Mouse (Mus musculus) olfactory bulb, adult 2 months (tissue): Measurements from ENCODE around the gene Gpatch8. TPM values are rescaled to one million over a fixed set of nuclear protein-coding genes. Genes with fewer than 3 reads are reported as not detected.

Experiments used
- H3K27ac ChIP-seq: fragments of 200-500 bp; 2 replicates; pipeline ENCODE4 v1.5.1; 2012; ENCODE audit warnings: low read depth, low read length; ENCODE audit not compliant: insufficient read depth
- H3K4me1 ChIP-seq: fragments of 200-500 bp; 2 replicates; pipeline ENCODE4 v1.6.1; 2012; ENCODE audit warnings: low read length; ENCODE audit not compliant: control insufficient read depth, insufficient read depth
- H3K4me3 ChIP-seq: fragments of 200-500 bp; 2 replicates; pipeline ENCODE4 v1.5.1; 2012; ENCODE audit warnings: mild to moderate bottlenecking, low read depth, low read length, moderate library complexity; ENCODE audit not compliant: insufficient read depth
- CTCF ChIP-seq: fragments of 200-500 bp; IDR thresholded peaks from 2 replicates; pipeline ENCODE4 v1.5.1; 2012; ENCODE audit warnings: low read depth, mild to moderate bottlenecking, low read length, moderate library complexity; ENCODE audit not compliant: insufficient read depth
- POLR2A ChIP-seq: fragments of 200-500 bp; IDR thresholded peaks from 2 replicates; pipeline ENCODE4 v1.6.1; 2012; ENCODE audit warnings: mild to moderate bottlenecking, low read depth, low read length, moderate library complexity; ENCODE audit not compliant: insufficient read depth
- WGBS: fragments of 180-500 bp; shearing (Covaris S2); methylation state at CpG from one replicate; pipeline ENCODE4 v1.1.7; 2018; 5-methylcytosine and 5-hydroxymethylcytosine counted together
- polyA plus RNA-seq: library from polyadenylated mRNA; stranded (reverse); fragments of >200 nt; gene quantifications from 2 replicates; pipeline ENCODE4 v1.2.4, GENCODE M21; 2012; ENCODE audit warnings: low replicate concordance; ENCODE audit not compliant: missing spikeins, insufficient read depth, insufficient read length

Gene Gpatch8
- polyA plus RNA-seq, 1 experiment, result 138 TPM

GRCm38 (mm10) chr11:102447497-102447896 is 108.7 kb downstream of the Gpatch8 start, which contains the start of gene Fam171a2:
Gene Fam171a2 (minus strand): TSS chr11:102447682.
- H3K27ac ChIP-seq, result peak within 1 kb of the TSS; percentile 89
- TF ChIP-seq CTCF (peak; percentile 96), POLR2A (peak; percentile 86)
- peaks cover 43% of the 10 kb centered on the region for H3K4me1 ChIP-seq
- WGBS, result under 1% methylated on average over 37 of the region's 40 CpGs
- H3K4me3 ChIP-seq, result peak within 1 kb of the TSS; percentile 94

GRCm38 (mm10) chr11:102446581-102447461 is 109.4 kb downstream of the Gpatch8 start:
- peak overlapping the region; percentile 89 for H3K27ac ChIP-seq
- peak overlapping the region; percentile 94 for H3K4me3 ChIP-seq
- under 1% methylated on average over 49 of the region's 49 CpGs for WGBS
- no peak for TF ChIP-seq CTCF
- TF ChIP-seq POLR2A, result 0 out of 2 replicates have a peak, but pooled peaks have one; percentile 16
- H3K4me1 ChIP-seq, result peaks cover 43% of the 10 kb centered on the region

DNA sequence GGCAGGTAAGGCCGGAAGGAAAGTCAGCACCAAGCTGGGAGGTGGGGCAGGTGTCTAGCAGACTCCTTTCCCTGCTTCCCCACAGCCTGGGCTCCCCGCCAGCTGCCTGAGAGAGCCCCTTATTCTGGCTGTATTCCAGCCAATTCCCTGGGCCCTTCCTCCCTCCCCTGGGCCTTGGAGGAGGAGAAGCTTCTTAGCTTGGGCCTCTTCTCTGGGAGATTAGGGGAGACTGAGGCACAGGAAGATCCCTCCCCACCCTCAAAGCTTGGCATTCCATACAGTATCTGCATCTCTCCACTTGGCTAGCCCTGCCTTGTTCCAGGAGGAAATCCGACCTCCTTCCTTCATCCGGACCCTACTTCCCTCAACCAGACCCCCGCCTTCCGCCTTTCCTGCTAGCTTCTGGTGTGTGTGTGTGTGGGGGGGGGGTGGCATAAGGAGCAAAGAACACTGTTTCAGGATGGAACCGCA is 110.3 kb downstream of the Gpatch8 start:
- H3K4me1 ChIP-seq, result peaks cover 43% of the 10 kb centered on the region
- TF ChIP-seq CTCF (no peak), POLR2A (no peak)
- H3K27ac ChIP-seq, result peak overlapping the region; percentile 47
- 4% methylated on average over 7 of the region's 7 CpGs for WGBS
- peak overlapping the region; percentile 94 for H3K4me3 ChIP-seq

GRCm38 (mm10) chr11:102445264-102445890 is 110.8 kb downstream of the Gpatch8 start:
- TF ChIP-seq POLR2A (no peak), CTCF (no peak)
- 13% methylated on average over 10 of the region's 10 CpGs for WGBS

GRCm38 (mm10) chr11:102444781-102445180 is 111.4 kb downstream of the Gpatch8 start:
- H3K4me3 ChIP-seq, result no peak overlapping the region
- no peak overlapping the region for H3K27ac ChIP-seq
- peaks cover 43% of the 10 kb centered on the region for H3K4me1 ChIP-seq
- TF ChIP-seq CTCF (no peak), POLR2A (no peak)
- WGBS, result 26% methylated on average over 6 of the region's 6 CpGs

More at GRCm38 (mm10) chr11:102445264-102445890, 110.8 kb downstream of the Gpatch8 start:
- H3K27ac ChIP-seq, result peak overlapping the region; percentile 47; the same call in 1 of the 2 replicates
- peaks cover 43% of the 10 kb centered on the region for H3K4me1 ChIP-seq
- peak overlapping the region; percentile 94 for H3K4me3 ChIP-seq

GRCm38 (mm10) chr11:102444321-102444720 is 111.9 kb downstream of the Gpatch8 start:
- TF ChIP-seq CTCF (no peak), POLR2A (no peak)
- Histone ChIP-seq H3K4me1 (peaks cover 43% of the 10 kb centered on the region), H3K4me3 (no peak overlapping the region), H3K27ac (no peak overlapping the region)
- whole genome bisulfite sequencing, result 65% methylated on average over 3 of the region's 3 CpGs

DNA sequence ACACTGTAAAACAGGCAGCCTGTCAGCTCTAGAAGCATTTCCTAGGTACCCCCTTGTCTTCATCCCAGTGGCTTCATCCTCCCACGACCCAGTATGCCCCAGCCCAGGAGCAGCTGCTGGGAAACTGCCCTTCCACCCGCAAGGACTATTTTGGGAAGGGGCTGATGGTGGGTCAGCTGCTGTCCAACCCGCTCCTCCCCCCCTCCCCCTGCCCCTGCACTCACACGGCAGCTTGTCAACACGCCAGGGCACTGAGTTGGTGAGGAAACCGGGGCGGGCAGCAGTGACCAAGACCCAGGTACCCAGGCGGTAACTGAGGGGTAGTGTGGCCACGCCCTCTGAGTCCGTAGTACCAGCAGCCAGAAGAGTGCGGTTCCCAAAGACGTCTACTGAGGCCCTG is 112.5 kb downstream of the Gpatch8 start:
- Histone ChIP-seq H3K4me3 (no peak overlapping the region), H3K4me1 (peaks cover 39% of the 10 kb centered on the region), H3K27ac (no peak overlapping the region)
- TF ChIP-seq POLR2A (no peak), CTCF (no peak)
- WGBS, result 63% methylated on average over 12 of the region's 12 CpGs

DNA sequence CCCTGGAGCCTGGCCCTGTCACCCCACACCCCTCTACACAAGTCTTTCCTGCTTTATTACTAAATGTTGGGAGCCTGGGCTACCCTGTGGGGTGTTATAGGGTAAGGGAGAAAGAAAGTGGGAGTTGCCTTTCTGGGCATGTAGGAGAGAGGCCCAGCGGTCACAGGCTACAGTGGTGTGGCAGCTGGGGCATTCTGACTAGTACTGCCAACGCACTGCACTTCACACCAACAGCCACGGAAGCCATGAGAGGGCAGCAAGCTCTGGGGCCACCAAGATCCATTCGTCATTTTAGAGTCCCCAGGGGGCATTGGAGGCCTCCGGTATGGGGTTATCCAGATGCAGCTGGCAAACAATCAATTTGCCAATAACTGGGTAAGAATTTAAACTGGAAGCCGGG is 114.1 kb downstream of the Gpatch8 start:
- peaks cover 42% of the 10 kb centered on the region for H3K4me1 ChIP-seq
- TF ChIP-seq CTCF (no peak), POLR2A (no peak)
- H3K4me3 ChIP-seq, result no peak overlapping the region
- H3K27ac ChIP-seq, result no peak overlapping the region
- 85% methylated on average over 6 of the region's 6 CpGs for WGBS

- WGBS, result 71% methylated on average over 3 of the region's 3 CpGs
- Histone ChIP-seq H3K4me3 (no peak overlapping the region), H3K27ac (no peak overlapping the region), H3K4me1 (peaks cover 46% of the 10 kb centered on the region)
- no peak for TF ChIP-seq CTCF
- TF ChIP-seq POLR2A, result no peak
Observed at GRCm38 (mm10) chr11:102441434-102441833, 114.8 kb downstream of the Gpatch8 start.
